Mouse (Mus musculus) kidney, postnatal 25 days (tissue): ENCODE results near the gene Pithd1.

ENCODE experiments used
- DNase-seq, 2 experiments: peaks; one replicate each; pipeline ENCODE4 v3.0.0; 2021; ENCODE audit warnings: mixed read lengths in 2 of 2

Pithd1 gene

GRCm38 (mm10) chr4:135961709-135962108, 25.4 kb downstream of the Pithd1 start:
- DNase-seq: no peak

GRCm38 (mm10) chr4:135960717-135961116, 26.3 kb downstream of the Pithd1 start:
- DNase-seq: peak; percentile 88 to 92

GRCm38 (mm10) chr4:135958354-135958753, 28.7 kb downstream of the Pithd1 start:
- DNase-seq: peak; percentile 79 to 94

GRCm38 (mm10) chr4:135955886-135956285, 31.2 kb downstream of the Pithd1 start:
- peak in 1 of 2 experiments; percentile 34 for DNase-seq

GRCm38 (mm10) chr4:135954241-135954640, 32.8 kb downstream of the Pithd1 start:
- peak; percentile 75 to 89 for DNase-seq

- no peak for DNase-seq
Observed at GRCm38 (mm10) chr4:135953179-135953578, 33.9 kb downstream of the Pithd1 start.

- peak in 1 of 2 experiments; percentile 41 for DNase-seq
Observed at GRCm38 (mm10) chr4:135951505-135951904, 35.6 kb downstream of the Pithd1 start.

- DNase-seq: peak; percentile 38 to 45
Observed at GRCm38 (mm10) chr4:135950365-135950764, 36.7 kb downstream of the Pithd1 start.

GRCm38 (mm10) chr4:135949911-135950310, 37.2 kb downstream of the Pithd1 start:
- DNase-seq: peak in 1 of 2 experiments; percentile 75

- peak; percentile 55 to 70 for DNase-seq
Observed at GRCm38 (mm10) chr4:135949475-135949874, 37.6 kb downstream of the Pithd1 start.

- no peak for DNase-seq
Observed at GRCm38 (mm10) chr4:135948142-135948541, 38.9 kb downstream of the Pithd1 start.

GRCm38 (mm10) chr4:135946659-135947301, 40.3 kb downstream of the Pithd1 start:
- DNase-seq: no peak

- DNase-seq: peak; percentile 98
Observed at GRCm38 (mm10) chr4:135946278-135946658, 40.8 kb downstream of the Pithd1 start, which contains the start of gene Hmgcl. Gene Hmgcl, plus strand, starts transcription at chr4:135946448.

- no peak for DNase-seq
Observed at GRCm38 (mm10) chr4:135945706-135946105, 41.4 kb downstream of the Pithd1 start.

- no peak for DNase-seq
Observed at GRCm38 (mm10) chr4:135943389-135943788, 43.7 kb downstream of the Pithd1 start.

GRCm38 (mm10) chr4:135942193-135942592, 44.9 kb downstream of the Pithd1 start:
- DNase-seq: no peak

- DNase-seq: peak in 1 of 2 experiments; percentile 32
Observed at GRCm38 (mm10) chr4:135941026-135941425, 46.0 kb downstream of the Pithd1 start.

- DNase-seq: no peak
Observed at GRCm38 (mm10) chr4:135938858-135939257, 48.2 kb downstream of the Pithd1 start.

GRCm38 (mm10) chr4:135935502-135935901, 51.6 kb downstream of the Pithd1 start:
- DNase-seq: no peak

GRCm38 (mm10) chr4:135934708-135935500, 52.2 kb downstream of the Pithd1 start:
- DNase-seq: no peak

GRCm38 (mm10) chr4:135931832-135932231, 55.2 kb downstream of the Pithd1 start:
- peak; percentile 49 to 57 for DNase-seq

- no peak for DNase-seq
Observed at GRCm38 (mm10) chr4:135930239-135930638, 56.8 kb downstream of the Pithd1 start.

- DNase-seq: no peak
Observed at GRCm38 (mm10) chr4:135929828-135930227, 57.2 kb downstream of the Pithd1 start.

GRCm38 (mm10) chr4:135929405-135929804, 57.7 kb downstream of the Pithd1 start:
- DNase-seq: no peak
